Mouse (Mus musculus) urinary bladder, adult 2 months (tissue): ENCODE measurements around the gene Igsf1. TPM values are rescaled to one million over a fixed set of nuclear protein-coding genes. Genes with fewer than 3 reads are reported as not detected.

Experiments
- DNase-seq: peaks from one replicate; pipeline ENCODE4 v3.0.0; 2022; ENCODE audit warnings: low spot score
- polyA plus RNA-seq: library from polyadenylated mRNA; depleted of rRNA; stranded (reverse); fragments of >200 nt; gene quantifications from 2 replicates; pipeline ENCODE4 v1.2.3, GENCODE M21; 2012; rRNA removed

Igsf1 gene
- 0.51 and 0.52 TPM in 2 replicates for polyA plus RNA-seq

GRCm38 (mm10) chrX:49797213-49798019 lies at the start of gene Igsf1:
Igsf1 (minus strand) TSS chrX:49797749.
- DNase-seq = no peak

GRCm38 (mm10) chrX:49770828-49771227 lies 26.7 kb downstream of the Igsf1 start:
- DNase-seq = no peak

GRCm38 (mm10) chrX:49745192-49745591 lies 52.4 kb downstream of the Igsf1 start:
- no peak for DNase-seq

- no peak for DNase-seq
These were observed 62.6 kb downstream of the Igsf1 start, which contains the start of gene Olfr1321 for GRCm38 (mm10) chrX:49734959-49735358. Olfr1321 (minus strand) TSS chrX:49735059.

Other genes with a start within 250 kb of the Igsf1 start
- gene Olfr1320, start 125.4 kb downstream of the Igsf1 start, polyA plus RNA-seq = not detected in 2 replicates
- gene Olfr1321, start 62.7 kb downstream of the Igsf1 start, polyA plus RNA-seq = not detected in 2 replicates
- not detected in 2 replicates for gene Olfr1322, start 93.7 kb upstream of the Igsf1 start, polyA plus RNA-seq
- gene Olfr1323, start 221.6 kb upstream of the Igsf1 start, polyA plus RNA-seq = not detected in 2 replicates